Mouse (Mus musculus): Measurements from ENCODE around the gene Mad1l1.

Gene Mad1l1

GRCm38 (mm10) chr5:140321756-140322575 is 614 bp upstream of the Mad1l1 start:
- no peak for DNase-seq

- no peak for DNase-seq
Measured at GRCm38 (mm10) chr5:140316716-140317115, 4.6 kb downstream of the Mad1l1 start.

GRCm38 (mm10) chr5:140307602-140308001 is 13.8 kb downstream of the Mad1l1 start:
- no peak for DNase-seq

GRCm38 (mm10) chr5:140306016-140306415 is 15.3 kb downstream of the Mad1l1 start:
- DNase-seq: no peak

GRCm38 (mm10) chr5:140298291-140298690 is 23.1 kb downstream of the Mad1l1 start:
- no peak for DNase-seq

GRCm38 (mm10) chr5:140292152-140292551 is 29.2 kb downstream of the Mad1l1 start:
- DNase-seq: peak; percentile 57

GRCm38 (mm10) chr5:140289161-140289560 is 32.2 kb downstream of the Mad1l1 start:
- DNase-seq: no peak

GRCm38 (mm10) chr5:140288287-140288686 is 33.1 kb downstream of the Mad1l1 start:
- DNase-seq: no peak

GRCm38 (mm10) chr5:140284761-140285160 is 36.6 kb downstream of the Mad1l1 start:
- DNase-seq: no peak

- DNase-seq: no peak
Measured at GRCm38 (mm10) chr5:140284011-140284410, 37.3 kb downstream of the Mad1l1 start.

- no peak for DNase-seq
Measured at GRCm38 (mm10) chr5:140282900-140283299, 38.5 kb downstream of the Mad1l1 start.

GRCm38 (mm10) chr5:140282376-140282775 is 39.0 kb downstream of the Mad1l1 start:
- peak; percentile 45 for DNase-seq

- no peak for DNase-seq
Measured at GRCm38 (mm10) chr5:140280205-140280604, 41.1 kb downstream of the Mad1l1 start.

GRCm38 (mm10) chr5:140276779-140277178 is 44.6 kb downstream of the Mad1l1 start:
- DNase-seq: no peak

GRCm38 (mm10) chr5:140270976-140271685 is 50.2 kb downstream of the Mad1l1 start:
- DNase-seq: no peak

GRCm38 (mm10) chr5:140268396-140268795 is 53.0 kb downstream of the Mad1l1 start:
- DNase-seq: no peak

- no peak for DNase-seq
Measured at GRCm38 (mm10) chr5:140267061-140267460, 54.3 kb downstream of the Mad1l1 start.

- no peak for DNase-seq
Measured at GRCm38 (mm10) chr5:140264825-140265575, 56.4 kb downstream of the Mad1l1 start.

- DNase-seq: no peak
Measured at GRCm38 (mm10) chr5:140263754-140264749, 57.3 kb downstream of the Mad1l1 start.

GRCm38 (mm10) chr5:140262401-140262800 is 59.0 kb downstream of the Mad1l1 start:
- DNase-seq: no peak

GRCm38 (mm10) chr5:140261313-140261712 is 60.0 kb downstream of the Mad1l1 start:
- DNase-seq: no peak

GRCm38 (mm10) chr5:140258633-140259032 is 62.7 kb downstream of the Mad1l1 start:
- DNase-seq: no peak
